Mouse (Mus musculus): Measurements from ENCODE around the gene Edem3.

Gene Edem3

DNA sequence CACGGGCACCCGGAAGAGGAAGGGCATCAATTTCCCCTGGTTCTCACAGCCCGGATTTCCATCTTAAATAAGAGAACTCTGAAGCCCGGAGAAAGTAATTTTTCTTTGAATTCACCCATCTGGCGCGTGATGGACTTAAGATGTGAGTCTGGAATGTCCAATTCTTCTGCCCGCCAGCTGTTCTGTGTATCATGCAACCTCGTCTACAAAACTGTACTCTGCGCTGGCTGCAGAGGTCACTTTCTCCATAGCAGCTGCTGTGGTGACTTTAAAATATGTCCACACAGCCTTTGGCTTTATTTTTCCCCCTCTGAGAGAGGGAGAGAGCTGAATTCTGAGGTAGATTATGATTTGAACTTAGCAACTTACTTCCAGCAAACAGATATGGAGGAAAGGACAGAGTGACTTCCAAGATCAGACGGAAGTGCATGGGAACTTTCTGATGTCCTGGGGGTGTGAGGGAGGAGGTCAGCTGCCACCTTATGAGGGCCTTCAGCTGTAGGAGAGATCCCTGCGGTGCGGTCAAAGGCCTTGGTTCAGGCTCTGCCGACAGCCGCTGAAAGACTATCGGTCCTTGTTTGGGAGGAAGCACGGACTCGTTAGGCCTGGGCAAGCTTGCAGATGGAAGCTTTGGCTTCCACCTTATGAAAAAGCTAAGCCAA, 108.1 kb downstream of the Edem3 start:
- no peak for DNase-seq (ENCODE audit: low read depth, low spot score)

GRCm38 (mm10) chr1:151863797-151864147, 108.6 kb downstream of the Edem3 start:
- no peak for DNase-seq (ENCODE audit: low read depth, low spot score)

- DNase-seq (ENCODE audit: low read depth, low spot score) = no peak
These were observed 109.2 kb downstream of the Edem3 start for GRCm38 (mm10) chr1:151864326-151864725.

Measured in retina, adult 2 months (tissue).